Mouse (Mus musculus) left cerebral cortex, adult 8-10 months (tissue): ENCODE results near the gene Gm49361. TPM values are rescaled to one million over a fixed set of nuclear protein-coding genes. Genes with fewer than 3 reads are reported as not detected.

Source experiments
- DNase-seq, 2 experiments: peaks; one replicate each; pipeline ENCODE4 v3.0.0; 2022; ENCODE audit warnings: low spot score in 2 of 2
- total RNA-seq, 4 experiments: library from RNA; stranded (reverse); gene quantifications; 2 replicates each; pipeline ENCODE4 v1.2.4; 2022

Gene Gm49361
- total RNA-seq, 4 experiments from 2014 or later = 1.0 TPM; not detected in 3

DNA sequence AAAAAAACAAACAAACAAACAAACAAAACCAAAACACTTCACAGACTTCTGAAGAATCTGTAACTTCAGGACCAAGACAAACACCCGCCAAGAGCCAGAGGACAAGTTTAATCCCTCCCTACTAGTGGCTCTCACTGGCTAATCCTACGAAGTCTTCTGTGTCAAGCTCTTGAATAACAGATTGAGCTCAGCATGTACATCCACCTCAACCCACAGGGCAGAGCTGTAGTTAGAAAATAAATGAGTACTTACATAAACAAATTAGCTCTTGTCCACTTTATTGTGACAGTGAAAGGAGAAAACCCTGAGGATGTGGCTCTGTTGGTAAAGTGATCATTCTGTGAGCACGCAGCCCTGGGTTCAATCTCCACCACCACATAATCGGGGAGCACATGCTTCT lies 124.2 kb downstream of the Gm49361 start:
- DNase-seq = no peak

DNA sequence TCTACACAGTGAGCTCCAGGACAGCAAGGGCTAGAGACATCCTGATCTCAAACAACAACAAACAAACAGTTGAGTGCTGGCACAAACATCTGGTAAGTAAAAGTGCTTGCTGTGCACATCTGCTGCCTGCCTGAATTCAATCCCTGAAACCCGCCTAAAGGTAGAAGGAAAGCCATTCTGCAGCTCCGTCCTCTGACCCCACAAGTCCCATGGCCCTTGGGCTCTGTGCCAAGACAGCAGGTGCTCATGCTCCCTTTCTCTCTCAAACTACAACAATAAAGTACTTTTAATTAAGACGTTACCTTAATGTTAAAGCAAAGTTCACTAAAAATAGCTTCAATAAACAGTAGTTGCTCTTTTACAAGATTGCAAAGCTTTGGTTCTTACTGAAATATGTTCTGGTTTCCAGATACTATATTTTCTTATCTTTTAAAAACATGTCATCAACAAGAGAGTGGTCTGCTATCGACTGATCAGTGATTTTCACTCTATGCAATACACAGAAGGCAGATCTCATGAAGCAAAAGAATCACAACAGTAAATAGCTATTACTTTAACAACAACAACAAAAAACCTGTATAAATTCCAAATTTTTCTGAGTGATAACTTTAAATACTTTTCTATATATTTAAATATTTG lies 125.2 kb downstream of the Gm49361 start:
- no peak for DNase-seq

DNA sequence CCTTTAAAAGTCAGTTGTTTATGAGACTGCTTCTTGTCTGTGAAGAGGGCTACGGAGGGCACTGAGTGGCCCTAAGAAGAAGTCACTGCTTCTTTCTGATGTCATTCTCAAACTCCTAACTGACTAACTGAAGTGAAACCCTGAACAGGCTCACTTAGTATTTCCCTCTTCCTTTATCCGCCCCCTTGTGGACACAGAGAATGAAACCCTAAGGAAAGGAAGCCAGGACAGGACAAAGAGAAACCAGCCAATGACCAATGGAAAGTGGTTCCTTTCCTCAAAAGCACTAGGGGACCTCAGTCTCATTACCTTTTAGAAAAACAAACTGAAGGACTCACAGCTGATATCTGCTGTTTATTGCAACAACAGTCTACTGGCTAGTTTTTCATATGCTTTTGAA lies 126.4 kb downstream of the Gm49361 start:
- DNase-seq = no peak

DNA sequence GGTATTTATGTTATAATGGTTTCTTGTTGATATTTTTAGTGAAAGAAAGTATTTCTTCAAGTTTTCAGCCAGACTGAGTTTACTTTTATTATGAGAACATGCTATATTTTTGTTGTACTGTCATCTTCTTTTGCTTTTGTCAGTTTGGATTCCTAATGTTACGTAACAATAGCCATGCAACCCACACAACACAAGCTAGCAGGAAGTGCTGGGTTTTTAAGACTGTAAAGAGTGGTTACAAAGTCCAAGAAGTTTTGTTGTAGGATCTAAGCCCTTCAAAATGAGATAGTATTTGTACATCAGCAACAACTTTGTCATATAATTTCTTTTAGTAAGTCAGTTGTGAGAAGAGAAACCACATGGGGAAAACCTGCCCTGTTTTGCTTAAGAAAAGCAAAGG lies 128.2 kb downstream of the Gm49361 start:
- DNase-seq = no peak

DNA sequence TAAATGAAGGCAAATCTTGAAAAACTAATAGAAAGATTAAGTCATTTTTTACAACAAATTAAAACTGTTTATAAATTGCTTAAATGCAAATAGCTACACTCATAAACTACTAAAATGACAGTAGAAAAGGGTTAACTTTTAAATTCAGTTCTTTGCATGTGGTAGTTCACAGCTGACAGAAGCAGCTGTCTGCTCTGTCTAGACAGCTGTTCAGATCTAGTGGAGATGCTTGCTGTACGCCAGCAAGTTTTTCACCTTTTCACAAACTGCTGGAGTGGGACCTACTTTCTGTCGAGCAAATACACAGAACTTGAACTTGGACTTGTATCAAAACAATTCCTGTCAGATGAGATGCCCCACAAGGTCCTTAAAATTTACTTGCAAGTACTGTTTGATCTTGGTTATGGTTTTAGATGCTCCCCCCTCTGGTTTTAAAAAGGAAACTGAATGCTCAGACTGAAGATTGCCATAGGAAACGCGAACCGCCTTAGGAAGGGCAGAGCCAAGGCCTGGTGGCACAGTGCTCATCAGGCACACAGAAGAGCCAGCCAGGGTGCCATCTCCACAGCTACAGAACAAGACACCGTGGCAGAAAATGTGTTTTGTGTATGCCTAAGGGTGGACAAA lies 129.5 kb downstream of the Gm49361 start:
- no peak for DNase-seq

DNA sequence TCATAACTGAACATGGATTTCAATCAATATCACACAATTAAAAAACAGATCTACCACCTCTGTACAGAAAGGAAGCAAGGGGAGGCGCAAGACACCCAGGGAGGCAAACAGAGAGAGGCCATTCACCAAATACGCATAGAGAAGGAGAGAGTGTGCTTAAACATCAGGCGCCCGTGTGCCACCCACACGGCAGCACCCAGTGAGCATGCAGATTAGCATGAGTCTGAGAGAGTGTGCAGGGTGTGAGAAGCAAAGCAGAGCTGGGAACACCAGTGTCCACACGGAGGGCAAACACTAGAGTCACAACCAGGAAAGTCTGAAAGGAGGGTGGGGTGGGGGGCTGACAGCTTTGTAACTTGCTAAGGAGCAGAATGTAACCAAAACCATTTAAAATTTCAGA lies 130.1 kb downstream of the Gm49361 start:
- no peak for DNase-seq

DNA sequence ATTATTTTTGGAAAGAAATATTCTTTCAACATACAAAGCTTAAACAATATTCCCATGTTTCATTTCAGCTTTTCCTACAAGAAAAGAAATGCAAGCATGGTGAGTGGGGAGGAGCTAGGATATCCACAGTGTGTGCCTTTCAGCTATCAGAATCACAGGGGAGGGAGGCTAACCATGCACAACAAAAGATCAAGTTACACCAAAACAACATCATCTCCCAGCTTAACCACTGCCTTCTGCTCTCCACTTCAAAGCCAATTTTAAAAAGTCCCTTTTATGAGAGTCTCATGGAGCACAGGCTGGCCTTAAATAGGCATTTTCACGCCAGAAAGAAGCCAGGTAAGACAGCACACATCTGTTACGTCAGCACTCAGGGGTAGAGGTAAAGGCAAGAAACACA lies 134.9 kb downstream of the Gm49361 start:
- no peak for DNase-seq

DNA sequence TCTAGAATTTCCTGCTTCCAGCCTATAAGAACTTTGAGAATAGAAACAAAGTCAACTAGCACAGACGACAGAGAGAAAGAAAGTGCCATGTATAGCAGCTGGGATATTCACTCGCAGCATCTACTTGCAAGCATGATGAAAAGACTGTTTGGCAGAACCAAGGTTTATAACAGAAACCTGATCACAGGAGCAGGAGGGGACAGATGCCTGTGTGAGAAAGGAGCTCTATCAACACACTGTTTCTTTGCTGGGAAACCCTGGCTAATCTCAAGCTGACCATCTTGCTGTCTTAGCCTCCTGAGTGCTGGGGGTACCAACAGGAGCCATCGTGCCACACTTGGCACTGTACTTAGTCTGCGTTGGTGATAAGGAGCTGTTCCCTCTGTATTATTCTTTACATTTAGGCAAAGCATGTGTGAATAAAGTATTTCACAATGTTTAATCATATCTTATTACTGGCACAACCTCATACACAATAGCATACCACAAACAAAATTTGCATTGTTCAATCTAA lies 136.0 kb downstream of the Gm49361 start:
- DNase-seq = no peak

DNA sequence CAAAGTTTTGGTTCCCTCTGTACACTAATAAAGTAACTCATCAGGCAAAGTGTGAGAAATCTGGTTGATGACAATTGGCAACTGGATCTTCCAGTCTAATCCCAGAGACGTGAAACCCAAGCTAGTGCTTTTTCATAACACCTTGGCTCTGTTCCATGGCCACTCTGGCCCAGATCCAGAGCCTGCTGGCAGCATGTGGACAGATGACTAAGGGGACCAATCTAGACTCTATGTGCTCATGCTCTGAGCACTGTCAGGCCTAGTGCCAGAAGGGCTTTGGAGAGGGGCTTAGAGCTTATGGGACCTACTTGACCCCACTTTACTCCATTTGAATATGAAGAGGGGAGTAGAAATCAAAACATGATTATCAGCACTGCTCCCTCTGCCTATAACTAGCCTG lies 138.4 kb downstream of the Gm49361 start:
- DNase-seq = peak; percentile 67 to 71

DNA sequence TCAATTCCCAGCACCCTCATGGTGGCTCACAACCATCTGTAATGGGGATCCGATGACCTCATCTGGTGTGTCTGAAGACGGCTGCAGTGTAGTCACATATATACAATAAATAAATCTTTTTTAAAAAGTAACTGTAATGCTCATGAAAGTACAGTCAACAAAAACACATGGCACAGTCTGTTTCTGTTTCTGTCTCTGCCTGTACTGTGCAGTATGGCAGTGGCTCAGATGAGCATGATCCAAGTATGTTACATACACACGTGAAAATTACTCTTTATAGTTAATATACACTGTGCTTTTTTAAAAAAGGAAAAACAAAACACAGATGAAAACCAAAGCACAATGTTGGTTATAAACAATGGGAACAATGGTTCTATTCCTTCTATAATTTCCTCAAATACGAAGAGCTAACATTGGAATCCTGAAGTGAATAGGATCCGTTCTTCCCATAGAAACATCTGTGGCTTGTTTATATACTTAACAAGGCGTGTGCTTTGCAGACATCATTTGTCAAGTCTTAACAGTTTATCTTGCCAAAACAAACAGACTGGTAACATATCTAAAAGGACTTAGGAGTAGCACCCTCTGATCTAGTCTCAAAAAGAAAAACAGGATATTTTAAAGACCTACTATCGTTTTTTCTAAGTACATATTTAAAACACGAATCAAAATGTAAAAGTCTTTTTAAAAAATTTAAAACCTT lies 139.1 kb downstream of the Gm49361 start:
- no peak for DNase-seq

DNA sequence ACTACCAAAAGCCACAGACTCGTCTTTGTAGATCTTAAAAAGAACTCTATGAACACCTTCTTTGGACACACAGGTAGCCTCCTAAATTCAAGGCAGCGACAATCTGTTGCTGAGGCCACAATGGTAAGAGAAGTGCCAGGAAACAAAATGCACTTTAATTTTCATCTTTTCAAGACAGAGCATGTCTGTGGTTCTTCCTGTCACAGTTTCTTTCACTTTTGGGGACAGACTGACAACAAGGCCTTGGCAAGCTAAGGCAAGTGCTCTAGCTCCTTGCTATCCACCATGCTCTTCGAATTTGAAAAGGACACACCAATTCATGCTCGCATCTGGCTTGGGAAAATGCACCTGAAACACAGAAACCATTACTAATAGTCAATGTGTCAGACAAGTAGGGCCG lies 152.6 kb downstream of the Gm49361 start:
- no peak for DNase-seq

Other genes starting within 250 kb of the Gm49361 start
- 10 to 100 TPM; 12.8 to 14.1 (median 13.8) TPM for gene Il17d, start 221.3 kb downstream of the Gm49361 start, total RNA-seq
- 10 to 100 TPM; 29.1 to 35.0 (median 29.7) TPM for gene Eef1akmt1, start 174.5 kb downstream of the Gm49361 start, total RNA-seq
- gene Xpo4, start 80.7 kb downstream of the Gm49361 start, total RNA-seq = 10 to 100 TPM; 10.9 to 14.8 (median 14.5) TPM
- 10 to 100 TPM; 19.4 to 28.3 (median 24.8) TPM for gene Lats2, start 12.3 kb upstream of the Gm49361 start, total RNA-seq
- 100 to 1,000 TPM in 1 of 4 experiments, 10 to 100 TPM in 3; 65.5 to 103 (median 76.4) TPM for gene Sap18, start 52.1 kb upstream of the Gm49361 start, total RNA-seq
- gene Ska3, start 80.1 kb upstream of the Gm49361 start, total RNA-seq = 1 to 10 TPM in 3 of 4 experiments, under 1 TPM in 1; 0.88 to 2.6 (median 1.3) TPM
- gene Mrpl57, start 80.1 kb upstream of the Gm49361 start, total RNA-seq = 10 to 100 TPM; 55.0 to 65.3 (median 58.7) TPM
- 10 to 100 TPM; 39.6 to 44.7 (median 42.6) TPM for gene Zdhhc20, start 144.2 kb upstream of the Gm49361 start, total RNA-seq